Comparison of ENCODE assay signal across 8 mouse cellular contexts in genomic region chr16:28840075-28840974, GRCm38 (mm10).
DNase-seq lines count a peak whose midpoint lies in the region; ATAC-seq lines count a peak whose summit lies in the region.

No protein-coding gene starts in this region.

- H3K27me3 ChIP-seq in liver, embryonic 12.5 days (replicated peaks) = no peaks in the 10 kb centered on the region
- H3K27me3 ChIP-seq in embryonic facial prominence, embryonic 14.5 days (replicated peaks; ENCODE audit: control insufficient read depth, insufficient read depth, low read length) = no peaks in the 10 kb centered on the region
- peaks cover 31% of the 10 kb centered on the region; the same call in 1 of the 2 replicates for H3K27me3 ChIP-seq in hindbrain, embryonic 12.5 days
- no peaks in the 10 kb centered on the region for H3K27me3 ChIP-seq in midbrain, embryonic 14.5 days (ENCODE audit: control insufficient read depth, insufficient read depth, low read length)

- 49% methylated on average over 24 of the region's 24 CpGs for whole genome bisulfite sequencing in liver, embryonic 12.5 days (ENCODE audit: insufficient replicate concordance)
- WGBS in embryonic facial prominence, embryonic 14.5 days = 48% methylated on average over 24 of the region's 24 CpGs
- 58% methylated on average over 24 of the region's 24 CpGs for WGBS in hindbrain, embryonic 12.5 days
- 53% methylated on average over 24 of the region's 24 CpGs for WGBS in midbrain, embryonic 14.5 days

- no peak overlapping the region for H3K9ac ChIP-seq in liver, embryonic 12.5 days
- no peak overlapping the region for H3K9ac ChIP-seq in embryonic facial prominence, embryonic 14.5 days (ENCODE audit: low read depth, low read length)
- no peak overlapping the region for H3K9ac ChIP-seq in hindbrain, embryonic 12.5 days
- H3K9ac ChIP-seq in midbrain, embryonic 14.5 days (replicated peaks; ENCODE audit: low read length) = no peak overlapping the region

- intact Hi-C loops in left cerebral cortex, postnatal 10 days (cut with DNase I) = loop anchor here (1.0 to 10.0 kb wide), 3 partner anchors 87 to 721 kb away; partner anchors contain the start of genes Hrasls and Mb21d2

- no peaks in the 10 kb centered on the region for H3K9me3 ChIP-seq in liver, embryonic 12.5 days (replicated peaks)
- no peaks in the 10 kb centered on the region for H3K9me3 ChIP-seq in embryonic facial prominence, embryonic 14.5 days (ENCODE audit: control insufficient read depth, low read length)
- H3K9me3 ChIP-seq in hindbrain, embryonic 12.5 days (replicated peaks) = no peaks in the 10 kb centered on the region
- no peaks in the 10 kb centered on the region for H3K9me3 ChIP-seq in midbrain, embryonic 14.5 days (ENCODE audit: control insufficient read depth, low read length)

- H3K36me3 ChIP-seq in liver, embryonic 12.5 days = no peaks in the 10 kb centered on the region
- no peaks in the 10 kb centered on the region for H3K36me3 ChIP-seq in embryonic facial prominence, embryonic 14.5 days (ENCODE audit: control insufficient read depth, insufficient read depth, low read length)
- H3K36me3 ChIP-seq in hindbrain, embryonic 12.5 days = no peaks in the 10 kb centered on the region
- H3K36me3 ChIP-seq in midbrain, embryonic 14.5 days (ENCODE audit: control insufficient read depth, insufficient read depth, low read length) = no peaks in the 10 kb centered on the region

- peak; percentile 29 for DNase-seq in liver
- DNase-seq in adrenal gland, postnatal 36 days = peak; percentile 49 to 75
- DNase-seq in embryonic facial prominence, embryonic 14.5 days (ENCODE audit: low spot score) = peak; percentile 84
- peak; percentile 67 to 78 for DNase-seq in left cerebral cortex, postnatal 10 days (ENCODE audit: extremely low spot score in 1 of 2, low spot score in 2 of 2)
- DNase-seq in midbrain, embryonic 14.5 days = peak; percentile 91
- peak; percentile 18 for DNase-seq in thymus, postnatal 14 days

- no peak overlapping the region for H3K4me2 ChIP-seq in liver, embryonic 12.5 days
- no peak overlapping the region for H3K4me2 ChIP-seq in embryonic facial prominence, embryonic 14.5 days (ENCODE audit: low read depth, low read length)
- H3K4me2 ChIP-seq in hindbrain, embryonic 12.5 days (replicated peaks) = no peak overlapping the region
- no peak overlapping the region for H3K4me2 ChIP-seq in midbrain, embryonic 14.5 days (ENCODE audit: low read length)

- ATAC-seq in liver, embryonic 12.5 days = no peak
- peak; percentile 69 for ATAC-seq in embryonic facial prominence, embryonic 14.5 days (ENCODE audit: low read depth)
- ATAC-seq in hindbrain, embryonic 12.5 days (ENCODE audit: low FRiP score) = peak; percentile 46
- ATAC-seq in midbrain, embryonic 14.5 days (ENCODE audit: low FRiP score, low TSS enrichment) = peak; percentile 58

- H3K27ac ChIP-seq in liver, embryonic 12.5 days = no peak overlapping the region
- H3K27ac ChIP-seq in embryonic facial prominence, embryonic 14.5 days (replicated peaks; ENCODE audit: low read depth, low read length) = no peak overlapping the region
- H3K27ac ChIP-seq in hindbrain, embryonic 12.5 days = no peak overlapping the region
- H3K27ac ChIP-seq in midbrain, embryonic 14.5 days (replicated peaks; ENCODE audit: low read depth, low read length) = no peak overlapping the region

- H3K4me1 ChIP-seq in liver, embryonic 12.5 days = no peaks in the 10 kb centered on the region
- no peaks in the 10 kb centered on the region; the same call in 1 of the 2 replicates for H3K4me1 ChIP-seq in embryonic facial prominence, embryonic 14.5 days (ENCODE audit: control insufficient read depth, insufficient read depth, low read length)
- H3K4me1 ChIP-seq in hindbrain, embryonic 12.5 days = peaks cover 21% of the 10 kb centered on the region
- H3K4me1 ChIP-seq in midbrain, embryonic 14.5 days (ENCODE audit: control insufficient read depth, insufficient read depth, low read length) = peaks cover 17% of the 10 kb centered on the region

- no peak overlapping the region for H3K4me3 ChIP-seq in liver, embryonic 12.5 days
- no peak overlapping the region for H3K4me3 ChIP-seq in embryonic facial prominence, embryonic 14.5 days (ENCODE audit: low read depth, low read length)
- no peak overlapping the region for H3K4me3 ChIP-seq in hindbrain, embryonic 12.5 days
- H3K4me3 ChIP-seq in midbrain, embryonic 14.5 days (replicated peaks; ENCODE audit: low read depth, low read length) = no peak overlapping the region

Comparison
In these comparisons a context has a peak if more than half of its experiments do, and no peak if none do; other contexts are left out.
1. DNase-seq: peak in every context shown above with its lines; median percentile 91 in midbrain, embryonic 14.5 days; 84 in embryonic facial prominence, embryonic 14.5 days; 72 in left cerebral cortex, postnatal 10 days; 62 in adrenal gland, postnatal 36 days; 29 in liver; 18 in thymus, postnatal 14 days.